Mouse (Mus musculus) kidney, postnatal 0 days (tissue): ENCODE results near the gene Vps11. TPM values are rescaled to one million over a fixed set of nuclear protein-coding genes. Genes with fewer than 3 reads are reported as not detected.
"Not testable (repeated sequence)": the region's sequence is repeated elsewhere in the genome, so short reads cannot be mapped to it uniquely, and the experiment has no call there.

Experiments used
- ATAC-seq: fragments of 200-750 bp; cut with Nextera tagmentation; replicated peaks from 2 replicates; pipeline ENCODE4 v1.8.0; 2017; ENCODE audit warnings: low read depth, moderate number of reproducible peaks, moderate TSS enrichment, moderate library complexity; ENCODE audit not compliant: low FRiP score
- DNase-seq: peaks from one replicate; pipeline ENCODE4 v3.0.0-alpha.2; 2016; ENCODE audit warnings: low spot score
- H3K27ac ChIP-seq: fragments of 300-500 bp; sonication (generic); 2 replicates; pipeline ENCODE4 v1.5.1; 2014; ENCODE audit warnings: mild to moderate bottlenecking
- H3K27me3 ChIP-seq: fragments of 300-500 bp; sonication (generic); 2 replicates; pipeline ENCODE4 v1.6.1; 2014; ENCODE audit warnings: low read length, mixed read lengths; ENCODE audit not compliant: insufficient read depth
- H3K36me3 ChIP-seq: fragments of 300-500 bp; sonication (generic); 2 replicates; pipeline ENCODE4 v1.6.1; 2014; ENCODE audit warnings: low read length, mixed read lengths; ENCODE audit not compliant: insufficient read depth
- H3K4me1 ChIP-seq: fragments of 300-500 bp; sonication (generic); replicated peaks from 2 replicates; pipeline ENCODE4 v1.6.1; 2014; ENCODE audit warnings: antibody characterized with exemption, low read length, mixed read lengths; ENCODE audit not compliant: insufficient read depth
- H3K4me2 ChIP-seq: fragments of 300-500 bp; sonication (generic); 2 replicates; pipeline ENCODE4 v1.6.1; 2014; ENCODE audit warnings: mild to moderate bottlenecking, low read length, moderate library complexity, mixed read lengths
- H3K4me3 ChIP-seq: fragments of 300-500 bp; sonication (generic); replicated peaks from 2 replicates; pipeline ENCODE4 v1.5.1; 2014; ENCODE audit warnings: low read depth, low read length
- H3K9ac ChIP-seq: fragments of 300-500 bp; sonication (generic); 2 replicates; pipeline ENCODE4 v1.6.1; 2014; ENCODE audit warnings: low read depth, low read length
- H3K9me3 ChIP-seq: fragments of 300-500 bp; sonication (generic); replicated peaks from 2 replicates; pipeline ENCODE4 v1.6.1; 2016; ENCODE audit warnings: low read length, inconsistent platforms, mixed read lengths
- CTCF ChIP-seq: IDR thresholded peaks from 2 replicates; pipeline ENCODE4 v1.5.1; 2016; ENCODE audit warnings: antibody characterized with exemption, low read depth, mild to moderate bottlenecking, moderate library complexity
- WGBS: fragments of 180-500 bp; shearing (Covaris S2); extraction: QIAGEN DNeasy Blood & Tissue Kit; methylation state at CpG from one replicate; pipeline ENCODE4 v1.1.7; 2014; 5-methylcytosine and 5-hydroxymethylcytosine counted together
- polyA plus RNA-seq: library from polyadenylated mRNA; unstranded; fragments of >200 nt; fragmentation: Nextera tagmentation; extraction: Ambion mirVana; gene quantifications from 2 replicates; pipeline ENCODE4 v1.2.1, GENCODE M21; 2015

Vps11 gene
- polyA plus RNA-seq, 1 experiment from 2014 or later, result 30.3 TPM

GRCm38 (mm10) chr9:44338574-44338973 is 22.9 kb downstream of the Vps11 start:
- Histone ChIP-seq H3K36me3 (peaks cover 7% of the 10 kb centered on the region; the same call in 1 of the 2 replicates), H3K4me2 (no peak overlapping the region), H3K9ac (no peak overlapping the region), H3K27ac (no peak overlapping the region), H3K27me3 (no peaks in the 10 kb centered on the region), H3K4me1 (peaks cover 11% of the 10 kb centered on the region; the same call in 1 of the 2 replicates), H3K4me3 (no peak overlapping the region), H3K9me3 (no peaks in the 10 kb centered on the region)
- no peak for DNase-seq
- ATAC-seq, result no peak
- 70% methylated on average over 5 of the region's 5 CpGs for WGBS
- TF ChIP-seq CTCF, result peak; percentile 24; the same call in 1 of the 2 replicates

- Histone ChIP-seq H3K27ac (peak overlapping the region; percentile 31; the same call in 1 of the 2 replicates), H3K9me3 (no peaks in the 10 kb centered on the region), H3K4me2 (peak overlapping the region; percentile 90), H3K27me3 (no peaks in the 10 kb centered on the region), H3K9ac (0 out of 2 replicates have a peak overlapping the region, but pooled peaks have one; percentile 23), H3K36me3 (peaks cover 12% of the 10 kb centered on the region; the same call in 1 of the 2 replicates), H3K4me1 (peaks cover 6% of the 10 kb centered on the region; the same call in 1 of the 2 replicates), H3K4me3 (no peak overlapping the region)
- 57% methylated on average over 9 of the region's 9 CpGs for WGBS
- DNase-seq (no peak), ATAC-seq (no peak)
- no peak for TF ChIP-seq CTCF
Observed at GRCm38 (mm10) chr9:44337436-44338169, 23.9 kb downstream of the Vps11 start.

DNA sequence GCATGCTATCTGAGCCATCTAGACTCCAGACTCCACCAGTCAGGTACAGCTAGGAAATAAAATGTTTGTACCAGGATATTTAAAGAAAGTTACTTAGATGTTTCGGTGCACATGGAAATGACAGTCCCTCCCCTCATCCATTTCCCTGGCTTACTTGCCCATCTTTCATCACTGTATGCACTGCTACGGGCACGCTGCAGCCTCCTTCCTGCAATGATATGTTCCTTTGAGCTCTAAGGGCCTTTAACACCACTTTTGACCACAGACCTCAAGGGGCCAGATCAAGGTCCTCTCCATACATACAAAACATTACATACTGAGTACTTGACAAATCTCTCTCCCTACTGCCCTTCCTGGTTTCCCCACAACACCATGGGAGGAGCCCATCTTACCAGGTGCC is 24.5 kb downstream of the Vps11 start:
- 62% methylated on average over 3 of the region's 3 CpGs for WGBS
- H3K36me3 ChIP-seq, result peaks cover 15% of the 10 kb centered on the region; the same call in 1 of the 2 replicates

DNA sequence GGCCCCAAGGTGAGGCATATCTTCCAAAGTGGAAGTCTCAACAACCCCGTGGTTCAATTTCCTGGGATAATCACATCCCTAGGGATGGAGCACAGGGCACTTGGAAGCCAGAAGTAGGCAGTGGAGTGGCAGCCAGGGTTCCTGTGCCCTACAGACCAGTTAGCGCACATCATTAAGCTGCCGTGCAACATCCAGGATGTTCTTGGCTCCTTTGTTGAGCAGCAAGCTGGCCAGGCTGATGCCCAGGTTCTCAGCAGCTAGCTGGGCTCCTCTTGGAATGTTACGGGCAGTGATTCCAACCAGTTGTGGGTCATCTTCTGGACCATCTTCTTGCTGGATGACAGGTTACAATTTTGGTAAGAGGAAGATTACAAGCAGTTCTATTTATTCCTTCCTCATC is 25.0 kb downstream of the Vps11 start:
- H3K36me3 ChIP-seq, result peaks cover 15% of the 10 kb centered on the region; the same call in 1 of the 2 replicates
- DNase-seq, H3K27me3 ChIP-seq, H3K9me3 ChIP-seq, ATAC-seq, H3K4me1 ChIP-seq, H3K27ac ChIP-seq: not testable (repeated sequence)
- peak overlapping the region; percentile 85 for H3K4me3 ChIP-seq
- peak overlapping the region; percentile 90 for H3K4me2 ChIP-seq
- 22% methylated on average over 4 of the region's 4 CpGs for WGBS
- peak overlapping the region; percentile 88; the same call in 1 of the 2 replicates for H3K9ac ChIP-seq

More for the DNA sequence above, 24.5 kb downstream of the Vps11 start:
- Histone ChIP-seq H3K9me3 (no peaks in the 10 kb centered on the region), H3K4me1 (peaks cover 6% of the 10 kb centered on the region; the same call in 1 of the 2 replicates), H3K4me2 (peak overlapping the region; percentile 90), H3K27me3 (no peaks in the 10 kb centered on the region), H3K27ac (no peak overlapping the region), H3K4me3 (peak overlapping the region; percentile 85), H3K9ac (0 out of 2 replicates have a peak overlapping the region, but pooled peaks have one; percentile 88)
- DNase-seq (no peak), ATAC-seq (no peak)
- no peak for TF ChIP-seq CTCF

GRCm38 (mm10) chr9:44336093-44336406 is 25.4 kb downstream of the Vps11 start:
- WGBS, result 1% methylated on average over 5 of the region's 5 CpGs
- Histone ChIP-seq H3K9me3 (no peaks in the 10 kb centered on the region), H3K9ac (peak overlapping the region; percentile 88; the same call in 1 of the 2 replicates), H3K36me3 (peaks cover 18% of the 10 kb centered on the region; the same call in 1 of the 2 replicates), H3K27ac (peak overlapping the region; percentile 90; the same call in 1 of the 2 replicates), H3K4me1 (peaks cover 6% of the 10 kb centered on the region; the same call in 1 of the 2 replicates), H3K27me3 (no peaks in the 10 kb centered on the region), H3K4me2 (peak overlapping the region; percentile 90), H3K4me3 (peak overlapping the region; percentile 85)
- ATAC-seq (no peak), DNase-seq (no peak)
- no peak for TF ChIP-seq CTCF

DNA sequence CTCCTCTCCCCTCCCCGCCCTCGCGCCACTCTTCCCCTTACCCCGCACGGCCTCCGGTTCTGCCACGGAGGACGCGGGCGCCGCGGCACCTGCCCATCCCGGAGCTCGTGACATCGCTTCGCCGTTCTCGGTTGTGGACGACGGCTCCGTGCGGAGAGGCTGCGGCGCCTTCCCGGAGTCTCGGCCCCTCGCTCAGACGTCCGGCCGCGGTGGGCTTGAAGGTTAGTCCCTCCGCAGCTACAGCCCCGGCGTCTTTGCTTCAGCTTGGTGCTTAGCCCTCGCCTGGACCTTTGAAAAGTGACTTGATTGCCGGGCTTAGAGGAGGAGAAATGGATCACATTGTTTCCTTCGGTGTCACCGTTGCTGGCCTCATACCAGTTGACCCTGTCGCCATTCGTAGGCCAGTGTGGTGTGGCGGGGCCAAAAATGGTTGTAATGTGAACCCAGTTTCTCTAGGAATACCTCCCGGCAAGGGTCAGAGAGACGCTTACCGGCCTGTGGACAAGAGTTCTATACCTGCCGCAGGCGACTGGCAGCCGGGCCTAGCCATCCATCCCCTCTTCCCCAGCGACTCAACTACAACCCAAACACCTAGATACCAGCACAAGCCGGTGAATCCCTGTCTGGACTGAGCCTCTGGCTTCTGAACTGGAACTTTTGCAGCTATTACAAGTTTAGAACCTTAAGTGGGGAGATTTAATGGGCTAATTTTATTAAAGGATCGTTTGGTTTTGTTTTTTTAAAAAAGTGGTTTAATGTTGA is 26.0 kb downstream of the Vps11 start:
- Histone ChIP-seq H3K4me2 (peak overlapping the region; percentile 90), H3K27ac (peak overlapping the region; percentile 90), H3K4me3 (peak overlapping the region; percentile 85), H3K9ac (peak overlapping the region; percentile 88), H3K27me3 (no peaks in the 10 kb centered on the region), H3K4me1 (peaks cover 6% of the 10 kb centered on the region; the same call in 1 of the 2 replicates), H3K9me3 (no peaks in the 10 kb centered on the region), H3K36me3 (peaks cover 24% of the 10 kb centered on the region; the same call in 1 of the 2 replicates)
- TF ChIP-seq CTCF, result no peak
- under 1% methylated on average over 49 of the region's 50 CpGs for WGBS
- no peak for DNase-seq
- no peak for ATAC-seq
